ENCODE assay signal across 25 mouse cellular contexts in the genomic region with DNA sequence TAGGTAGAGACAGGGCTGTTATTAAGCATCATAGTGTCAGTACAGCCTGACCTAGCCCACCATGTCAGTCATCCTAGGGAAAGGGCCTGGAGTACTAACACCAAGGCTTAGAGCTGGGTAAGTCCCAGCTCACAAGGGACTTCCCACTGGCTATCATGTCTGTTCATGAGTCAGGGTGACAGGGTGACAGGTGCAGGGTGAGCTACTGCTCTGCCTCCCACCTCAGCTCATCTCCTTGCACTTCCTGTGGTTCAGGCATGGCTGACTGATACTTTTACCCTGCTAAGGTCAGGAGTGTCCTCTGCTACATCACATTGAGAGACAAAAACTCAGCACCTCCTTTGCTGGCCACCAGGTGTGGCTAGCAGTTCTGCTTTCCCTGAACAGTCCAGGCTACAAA. TPM values are rescaled to one million over a fixed set of nuclear protein-coding genes. Genes with fewer than 3 reads are reported as not detected.
DNase-seq lines count a peak whose midpoint lies in the region; ATAC-seq and TF ChIP-seq lines count a peak whose summit lies in the region.
"Had no signal": no experiment of that assay in that cellular context is flagged by ENCODE, and none has a peak within 500 bp of the region (broad histone marks: within the 10 kb centered on the region; RNA-seq: fewer than 3 reads in every experiment).

No protein-coding gene starts in this region.

- peak; percentile 79 for DNase-seq in A20 (ENCODE audit: low read depth, low spot score)
- DNase-seq in splenic B cell, adult 2 months (ENCODE audit: low read depth, low spot score), result peak; percentile 51
- no peak for DNase-seq in cerebellum, adult 2 months
- no peak for DNase-seq in adrenal gland, postnatal 14 days
- DNase-seq: adrenal gland, postnatal 10 days; B cell, adult 2 months; cerebellum, adult 18-20 months; cerebellum, postnatal 10 days; gastrocnemius, postnatal 36 days; heart, adult 11 months; heart, postnatal 10 days; heart, postnatal 4 days had no signal

- peak; percentile 90 for ATAC-seq in CD4-positive, CD25-positive, alpha-beta regulatory T cell, adult 4 months
- ATAC-seq in inflammation-experienced regulatory T-cells, adult 6 months, result peak; percentile 83
- ATAC-seq in kidney, embryonic 15.5 days (replicated peaks; ENCODE audit: low FRiP score), result no peak
- ATAC-seq: forebrain, embryonic 14.5 days; hindbrain, postnatal 0 days had no signal

- H3K36me3 ChIP-seq in splenic B cell, adult 2 months (ENCODE audit: control insufficient read depth, insufficient read depth, low read length, poor library complexity, severe bottlenecking), result no peaks in the 10 kb centered on the region; the same call in 1 of the 2 replicates
- no peaks in the 10 kb centered on the region for H3K36me3 ChIP-seq in kidney, embryonic 15.5 days
- H3K36me3 ChIP-seq: embryonic facial prominence, embryonic 15.5 days; G1E; hindbrain, embryonic 13.5 days had no signal

- H3K4me2 ChIP-seq in kidney, embryonic 15.5 days, result no peak overlapping the region
- H3K4me2 ChIP-seq: embryonic facial prominence, embryonic 15.5 days; hindbrain, embryonic 13.5 days had no signal

- no peak overlapping the region for H3K27ac ChIP-seq in kidney, embryonic 15.5 days
- no peak overlapping the region for H3K27ac ChIP-seq in cerebellum, adult 2 months (ENCODE audit: insufficient read depth, low read length)
- H3K27ac ChIP-seq: hindbrain, embryonic 13.5 days; hindbrain, postnatal 0 days had no signal

- H3K4me3 ChIP-seq in kidney, embryonic 15.5 days (replicated peaks), result no peak overlapping the region
- H3K4me3 ChIP-seq in cerebellum, adult 2 months (replicated peaks; ENCODE audit: insufficient read depth, low read depth, low read length), result no peak overlapping the region
- H3K4me3 ChIP-seq: embryonic facial prominence, embryonic 15.5 days; erythroblast, embryonic 14.5 days; forebrain, embryonic 10.5 days; hindbrain, embryonic 13.5 days had no signal

- TF ChIP-seq CTCF in cerebellum, adult 2 months (IDR thresholded peaks at IDR 0.05; ENCODE audit: borderline replicate concordance, insufficient read depth, low read depth, low read length), result no peak

- no peak for TF ChIP-seq POLR2A in cerebellum, adult 2 months (IDR thresholded peaks at IDR 0.05; ENCODE audit: borderline replicate concordance, insufficient read depth, low read length)

- no peaks in the 10 kb centered on the region for H3K9me3 ChIP-seq in kidney, embryonic 15.5 days (replicated peaks)
- H3K9me3 ChIP-seq: embryonic facial prominence, embryonic 15.5 days; forebrain, embryonic 10.5 days; G1E; hindbrain, embryonic 13.5 days had no signal

- H3K9ac ChIP-seq in kidney, embryonic 15.5 days, result no peak overlapping the region
- H3K9ac ChIP-seq: embryonic facial prominence, embryonic 15.5 days; hindbrain, embryonic 13.5 days had no signal

- H3K27me3 ChIP-seq in splenic B cell, adult 2 months (ENCODE audit: control insufficient read depth, insufficient read depth, low read length, poor library complexity, severe bottlenecking), result no peaks in the 10 kb centered on the region
- no peaks in the 10 kb centered on the region for H3K27me3 ChIP-seq in kidney, embryonic 15.5 days
- H3K27me3 ChIP-seq in cerebellum, adult 2 months (ENCODE audit: control insufficient read depth, insufficient read depth, low read length), result no peaks in the 10 kb centered on the region
- H3K27me3 ChIP-seq: embryonic facial prominence, embryonic 15.5 days had no signal

- H3K4me1 ChIP-seq in kidney, embryonic 15.5 days, result peaks cover 18% of the 10 kb centered on the region
- H3K4me1 ChIP-seq in cerebellum, adult 2 months (ENCODE audit: control insufficient read depth, insufficient read depth, low read length), result peaks cover 50% of the 10 kb centered on the region
- H3K4me1 ChIP-seq: embryonic facial prominence, embryonic 15.5 days had no signal

RNA-seq across cellular contexts. Expression of gene Fam83g, which starts 15.0 kb away (rescaled TPM):
- under 1 TPM; 0.08 to 0.41 TPM for polyA plus RNA-seq in CD4-positive, CD25-positive, alpha-beta regulatory T cell, adult 4 months (2017; shearing (Covaris generic))
- under 1 TPM; 0.19 to 0.57 (median 0.19) TPM for polyA plus RNA-seq in inflammation-experienced regulatory T-cells, adult 6 months (2017; shearing (Covaris generic))
- polyA plus RNA-seq in kidney, embryonic 15.5 days (2015; fragmentation: Nextera tagmentation; extraction: Ambion mirVana), result 2.2 and 2.8 TPM in 2 replicates
- polyA plus RNA-seq in cerebellum, adult 2 months (2012; rRNA removed), result 0.08 and 0.11 TPM in 2 replicates
- 0.85 and 1.1 TPM in 2 replicates for total RNA-seq in adrenal gland, postnatal 14 days (2021)
- polyA plus RNA-seq: G1E had no signal

RNA-seq across cellular contexts. Expression of gene Slc5a10, which starts 21.8 kb away (rescaled TPM):
- not detected for polyA plus RNA-seq in CD4-positive, CD25-positive, alpha-beta regulatory T cell, adult 4 months (2017; shearing (Covaris generic))
- under 1 TPM in 1 of 3 experiments, not detected in 2; 0.38 TPM for polyA plus RNA-seq in inflammation-experienced regulatory T-cells, adult 6 months (2017; shearing (Covaris generic))
- polyA plus RNA-seq in kidney, embryonic 15.5 days (2015; fragmentation: Nextera tagmentation; extraction: Ambion mirVana), result 0.45 TPM in 2 replicates
- polyA plus RNA-seq in cerebellum, adult 2 months (2012; rRNA removed), result 0.05 and 0.07 TPM in 2 replicates
- total RNA-seq in adrenal gland, postnatal 14 days (2021), result not detected in 2 replicates
- total RNA-seq: G1E; gastrocnemius, adult 8-10 months; gastrocnemius, postnatal 36 days; heart, postnatal 10 days; heart, postnatal 4 days had no signal
- polyA plus RNA-seq: embryonic facial prominence, embryonic 11.5 days; erythroblast, embryonic 14.5 days; forebrain, embryonic 14.5 days; G1E; heart, embryonic 14.5 days; hindbrain, embryonic 13.5 days had no signal

RNA-seq across cellular contexts. Expression of gene Grap, which starts 45.8 kb away (rescaled TPM):
- 100 to 1,000 TPM; 220 to 344 TPM for polyA plus RNA-seq in CD4-positive, CD25-positive, alpha-beta regulatory T cell, adult 4 months (2017; shearing (Covaris generic))
- polyA plus RNA-seq in inflammation-experienced regulatory T-cells, adult 6 months (2017; shearing (Covaris generic)), result 100 to 1,000 TPM; 180 to 210 (median 192) TPM
- 12.9 and 13.0 TPM in 2 replicates for polyA plus RNA-seq in kidney, embryonic 15.5 days (2015; fragmentation: Nextera tagmentation; extraction: Ambion mirVana)
- polyA plus RNA-seq in cerebellum, adult 2 months (2012; rRNA removed), result 4.9 and 5.4 TPM in 2 replicates
- total RNA-seq in adrenal gland, postnatal 14 days (2021), result 12.3 and 27.0 TPM in 2 replicates

Comparison
In these comparisons a context has a peak if more than half of its experiments do, and no peak if none do; other contexts are left out.
1. DNase-seq: peak in A20 (single experiment) and splenic B cell, adult 2 months (single experiment); none in cerebellum, adult 2 months (0 of 2) and adrenal gland, postnatal 14 days (single experiment).
2. RNA of gene Grap, which starts 45.8 kb away (polyA plus RNA-seq): 220 to 344 TPM in CD4-positive, CD25-positive, alpha-beta regulatory T cell, adult 4 months and 180 to 210 TPM in inflammation-experienced regulatory T-cells, adult 6 months; 12.9 to 13.0 TPM in kidney, embryonic 15.5 days and 4.9 to 5.4 TPM in cerebellum, adult 2 months; every median in the first group is over 10 times any median in the second.